Mouse (Mus musculus): ENCODE measurements at regions not wholly inside any gene's neighbourhood (a gene's known extent, or its start where the extent isn't known, plus 50 kb on each side); places are given as distances from the start of the nearest gene placed in this dataset.

- peak in 1 of 2 experiments; percentile 5 for DNase-seq
- Histone ChIP-seq H3K36me3 (ENCODE audit: control insufficient read depth, insufficient read depth, low read length) (no peaks in the 10 kb centered on the region), H3K9ac (ENCODE audit: low read depth, low read length) (no peak overlapping the region), H3K4me1 (ENCODE audit: control insufficient read depth, insufficient read depth, low read length) (no peaks in the 10 kb centered on the region), H3K27ac (no peak overlapping the region), H3K27me3 (ENCODE audit: control insufficient read depth, insufficient read depth, low read length) (no peaks in the 10 kb centered on the region), H3K4me3 (no peak overlapping the region), H3K79me2 (replicated peaks; ENCODE audit: control insufficient read depth, insufficient read depth, low read length) (no peaks in the 10 kb centered on the region)
- 81% methylated on average over 3 of the region's 3 CpGs for WGBS
- intact Hi-C loops (cut with DNase I), result no loop called here
- no peak for TF ChIP-seq EP300 (IDR thresholded peaks at IDR 0.05; ENCODE audit: insufficient read depth, low read depth, low read length)
- no peak for TF ChIP-seq POLR2A (IDR thresholded peaks at IDR 0.05; ENCODE audit: insufficient read depth, low read depth, low read length)
Observed at GRCm38 (mm10) chr3:103497696-103498095, 77.3 kb upstream of the Syt6 start.

DNA sequence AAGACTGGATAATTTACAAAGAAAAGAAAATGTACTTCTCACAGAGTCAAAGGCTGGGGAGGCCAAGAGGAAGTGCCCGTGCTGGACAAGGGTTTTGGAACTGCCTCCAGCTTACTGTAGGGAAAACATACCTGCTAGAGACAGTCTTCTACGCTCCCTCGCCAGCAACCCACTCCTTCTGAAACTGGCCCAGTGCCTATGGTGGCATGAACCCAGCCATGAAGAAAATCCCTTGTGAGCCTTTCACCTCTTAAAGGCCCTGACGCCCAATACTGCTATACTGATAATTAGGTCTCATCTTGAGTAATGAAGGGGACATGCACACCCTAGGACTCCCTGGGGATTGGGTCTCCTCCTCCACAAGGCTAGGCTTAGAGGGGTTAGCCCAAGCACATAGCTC lies 76.6 kb upstream of the Syt6 start:
- Histone ChIP-seq H3K27ac (no peak overlapping the region), H3K36me3 (ENCODE audit: control insufficient read depth, insufficient read depth, low read length) (no peaks in the 10 kb centered on the region), H3K27me3 (ENCODE audit: control insufficient read depth, insufficient read depth, low read length) (no peaks in the 10 kb centered on the region), H3K4me1 (ENCODE audit: control insufficient read depth, insufficient read depth, low read length) (no peaks in the 10 kb centered on the region), H3K4me3 (no peak overlapping the region), H3K79me2 (replicated peaks; ENCODE audit: control insufficient read depth, insufficient read depth, low read length) (no peaks in the 10 kb centered on the region), H3K9ac (ENCODE audit: low read depth, low read length) (no peak overlapping the region)
- intact Hi-C loops (cut with DNase I), result no loop called here
- DNase-seq, result no peak
- WGBS, result 84% methylated on average over 4 of the region's 4 CpGs
- TF ChIP-seq POLR2A (IDR thresholded peaks at IDR 0.05; ENCODE audit: insufficient read depth, low read depth, low read length), result no peak
- no peak for TF ChIP-seq CTCF (IDR thresholded peaks at IDR 0.05)
- TF ChIP-seq EP300 (IDR thresholded peaks at IDR 0.05; ENCODE audit: insufficient read depth, low read depth, low read length), result no peak

DNA sequence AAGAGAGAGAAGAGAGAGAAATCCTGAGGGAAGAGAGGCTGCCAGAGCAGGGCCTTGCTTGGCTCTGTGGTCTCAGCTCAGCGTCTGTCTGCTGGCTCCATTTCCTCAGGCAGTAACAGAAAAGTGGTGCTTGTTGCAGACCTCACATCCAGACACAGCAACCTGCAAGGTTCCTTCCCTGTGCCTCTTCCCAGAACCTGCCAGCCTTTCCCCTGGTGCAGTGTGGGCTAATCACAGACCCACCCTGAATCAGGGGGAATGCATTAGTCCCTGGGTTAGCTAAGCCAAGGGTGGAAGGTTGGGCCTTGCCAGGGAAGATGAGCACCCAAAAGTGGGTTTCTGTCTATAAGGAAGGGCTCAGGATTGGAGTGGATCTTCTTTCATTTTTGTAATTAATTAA lies 75.2 kb upstream of the Syt6 start:
- no peak overlapping the region for H3K4me3 ChIP-seq
- no peaks in the 10 kb centered on the region for H3K36me3 ChIP-seq (ENCODE audit: control insufficient read depth, insufficient read depth, low read length)
- H3K27ac ChIP-seq, result no peak overlapping the region
- H3K9ac ChIP-seq (ENCODE audit: low read depth, low read length), result no peak overlapping the region
- intact Hi-C loops (cut with DNase I), result no loop called here
- H3K4me1 ChIP-seq (ENCODE audit: control insufficient read depth, insufficient read depth, low read length), result no peaks in the 10 kb centered on the region
- DNase-seq, result peak in 1 of 2 experiments; percentile 5
- H3K27me3 ChIP-seq (ENCODE audit: control insufficient read depth, insufficient read depth, low read length), result no peaks in the 10 kb centered on the region
- H3K79me2 ChIP-seq (replicated peaks; ENCODE audit: control insufficient read depth, insufficient read depth, low read length), result no peaks in the 10 kb centered on the region
- WGBS, result 46% methylated on average over 1 of the region's 1 CpGs
- no peak for TF ChIP-seq CTCF (IDR thresholded peaks at IDR 0.05)
- no peak for TF ChIP-seq EP300 (IDR thresholded peaks at IDR 0.05; ENCODE audit: insufficient read depth, low read depth, low read length)
- TF ChIP-seq POLR2A (IDR thresholded peaks at IDR 0.05; ENCODE audit: insufficient read depth, low read depth, low read length), result no peak

GRCm38 (mm10) chr3:103500366-103500765 lies 74.7 kb upstream of the Syt6 start:
- no peak for TF ChIP-seq POLR2A (IDR thresholded peaks at IDR 0.05; ENCODE audit: insufficient read depth, low read depth, low read length)
- TF ChIP-seq CTCF (IDR thresholded peaks at IDR 0.05), result no peak
- TF ChIP-seq EP300 (IDR thresholded peaks at IDR 0.05; ENCODE audit: insufficient read depth, low read depth, low read length), result no peak
- no peaks in the 10 kb centered on the region for H3K4me1 ChIP-seq (ENCODE audit: control insufficient read depth, insufficient read depth, low read length)
- no peak overlapping the region for H3K27ac ChIP-seq
- no peaks in the 10 kb centered on the region for H3K36me3 ChIP-seq (ENCODE audit: control insufficient read depth, insufficient read depth, low read length)
- H3K4me3 ChIP-seq, result no peak overlapping the region
- DNase-seq, result peak in 1 of 2 experiments; percentile 5
- no peaks in the 10 kb centered on the region for H3K27me3 ChIP-seq (ENCODE audit: control insufficient read depth, insufficient read depth, low read length)
- intact Hi-C loops (cut with DNase I), result no loop called here
- H3K79me2 ChIP-seq (replicated peaks; ENCODE audit: control insufficient read depth, insufficient read depth, low read length), result no peaks in the 10 kb centered on the region
- WGBS, result 66% methylated on average over 4 of the region's 4 CpGs
- no peak overlapping the region for H3K9ac ChIP-seq (ENCODE audit: low read depth, low read length)

DNA sequence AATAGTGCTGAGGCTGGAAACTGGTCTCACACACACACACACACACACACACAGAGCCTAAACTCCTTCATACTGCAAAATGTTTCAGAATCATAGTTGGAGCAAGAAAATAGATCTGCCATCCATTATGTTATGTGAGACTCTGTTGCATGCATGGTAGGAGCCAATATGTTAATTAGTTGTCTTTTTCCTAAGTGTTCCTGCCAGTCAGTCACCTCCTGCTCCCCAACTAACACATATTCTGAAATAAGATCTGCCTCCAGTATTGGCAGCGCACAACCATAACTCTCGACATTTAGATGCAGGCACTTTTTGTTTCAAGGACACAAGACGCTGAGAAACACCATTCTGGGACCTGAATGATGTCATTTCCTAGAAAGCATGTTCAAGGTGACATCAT lies 70.9 kb upstream of the Syt6 start:
- Histone ChIP-seq H3K79me2 (replicated peaks; ENCODE audit: control insufficient read depth, insufficient read depth, low read length) (no peaks in the 10 kb centered on the region), H3K4me1 (ENCODE audit: control insufficient read depth, insufficient read depth, low read length) (no peaks in the 10 kb centered on the region), H3K27me3 (ENCODE audit: control insufficient read depth, insufficient read depth, low read length) (no peaks in the 10 kb centered on the region), H3K9ac (ENCODE audit: low read depth, low read length) (no peak overlapping the region), H3K27ac (no peak overlapping the region), H3K36me3 (ENCODE audit: control insufficient read depth, insufficient read depth, low read length) (no peaks in the 10 kb centered on the region), H3K4me3 (no peak overlapping the region)
- no peak for TF ChIP-seq POLR2A (IDR thresholded peaks at IDR 0.05; ENCODE audit: insufficient read depth, low read depth, low read length)
- no peak for TF ChIP-seq EP300 (IDR thresholded peaks at IDR 0.05; ENCODE audit: insufficient read depth, low read depth, low read length)
- no peak for TF ChIP-seq CTCF (IDR thresholded peaks at IDR 0.05)
- WGBS, result 60% methylated on average over 3 of the region's 3 CpGs
- intact Hi-C loops (cut with DNase I), result no loop called here
- DNase-seq, result no peak

- intact Hi-C loops (cut with DNase I), result no loop called here
- TF ChIP-seq EP300 (IDR thresholded peaks at IDR 0.05; ENCODE audit: insufficient read depth, low read depth, low read length) (no peak), POLR2A (IDR thresholded peaks at IDR 0.05; ENCODE audit: insufficient read depth, low read depth, low read length) (no peak), CTCF (IDR thresholded peaks at IDR 0.05) (no peak)
- Histone ChIP-seq H3K4me1 (ENCODE audit: control insufficient read depth, insufficient read depth, low read length) (no peaks in the 10 kb centered on the region; the same call in 1 of the 2 replicates), H3K4me3 (no peak overlapping the region), H3K27me3 (ENCODE audit: control insufficient read depth, insufficient read depth, low read length) (no peaks in the 10 kb centered on the region), H3K9ac (ENCODE audit: low read depth, low read length) (no peak overlapping the region), H3K27ac (no peak overlapping the region), H3K79me2 (replicated peaks; ENCODE audit: control insufficient read depth, insufficient read depth, low read length) (no peaks in the 10 kb centered on the region), H3K36me3 (ENCODE audit: control insufficient read depth, insufficient read depth, low read length) (no peaks in the 10 kb centered on the region)
- no peak for DNase-seq
- WGBS, result 50% methylated on average over 6 of the region's 6 CpGs
Observed at GRCm38 (mm10) chr3:103513411-103513810, 61.6 kb upstream of the Syt6 start.
